Mouse (Mus musculus) forebrain, postnatal 0 days (tissue): ENCODE results near the gene 4930469K13Rik. TPM values are rescaled to one million over a fixed set of nuclear protein-coding genes. Genes with fewer than 3 reads are reported as not detected.

Experiments
- ATAC-seq: fragments of 200-750 bp; cut with Nextera tagmentation; 2 replicates; pipeline ENCODE4 v1.8.0; 2017; ENCODE audit warnings: mild to moderate bottlenecking, moderate library complexity
- DNase-seq: peaks from one replicate; pipeline ENCODE4 v3.0.0-alpha.2; 2015
- H3K27ac ChIP-seq: fragments of 300-500 bp; sonication (generic); 2 replicates; pipeline ENCODE4 v1.5.1; 2014; ENCODE audit warnings: low read depth, mild to moderate bottlenecking, antibody characterized with exemption, low read length, moderate library complexity, mixed read lengths
- H3K27me3 ChIP-seq: fragments of 300-500 bp; sonication (generic); 2 replicates; pipeline ENCODE4 v1.6.1; 2014; ENCODE audit warnings: mild to moderate bottlenecking, low read length, mixed read lengths; ENCODE audit not compliant: insufficient read depth
- H3K36me3 ChIP-seq: fragments of 300-500 bp; sonication (generic); 2 replicates; pipeline ENCODE4 v1.6.1; 2014; ENCODE audit warnings: mild to moderate bottlenecking, moderate library complexity; ENCODE audit not compliant: insufficient read depth
- H3K4me1 ChIP-seq: fragments of 300-500 bp; sonication (generic); 2 replicates; pipeline ENCODE4 v1.6.1; 2014; ENCODE audit warnings: antibody characterized with exemption; ENCODE audit not compliant: insufficient read depth
- H3K4me2 ChIP-seq: fragments of 300-500 bp; sonication (generic); 2 replicates; pipeline ENCODE4 v1.6.1; 2014; ENCODE audit warnings: low read depth, mild to moderate bottlenecking, moderate library complexity
- H3K4me3 ChIP-seq: fragments of 300-500 bp; sonication (generic); 2 replicates; pipeline ENCODE4 v1.5.1; 2014; ENCODE audit warnings: low read depth, low read length, mixed read lengths
- H3K9ac ChIP-seq: fragments of 300-500 bp; sonication (generic); 2 replicates; pipeline ENCODE4 v1.6.1; 2014; ENCODE audit warnings: mild to moderate bottlenecking
- H3K9me3 ChIP-seq: fragments of 300-500 bp; sonication (generic); 2 replicates; pipeline ENCODE4 v1.6.1; 2016; ENCODE audit warnings: low read length
- CTCF ChIP-seq: sonication (generic); IDR thresholded peaks from 2 replicates; pipeline ENCODE4 v1.5.1; 2016; ENCODE audit warnings: antibody characterized with exemption, control low read depth, low read depth
- WGBS: fragments of 180-500 bp; shearing (Covaris S2); extraction: QIAGEN DNeasy Blood & Tissue Kit; methylation state at CpG from one replicate; pipeline ENCODE4 v1.1.7; 2014; 5-methylcytosine and 5-hydroxymethylcytosine counted together
- polyA plus RNA-seq: library from polyadenylated mRNA; unstranded; fragments of >200 nt; fragmentation: Nextera tagmentation; extraction: Ambion mirVana; gene quantifications from 2 replicates; pipeline ENCODE4 v1.2.1, GENCODE M21; 2015
- total RNA-seq: library from RNA; depleted of rRNA; stranded (reverse); fragments of >200 nt; gene quantifications from 2 replicates; pipeline ENCODE4 v1.2.3, GENCODE M21; 2014

4930469K13Rik gene
- total and polyA plus RNA-seq, 2 experiments from 2014 or later = not detected

- peaks cover 31% of the 10 kb centered on the region for H3K27me3 ChIP-seq
- H3K4me3 ChIP-seq = no peak overlapping the region
- H3K4me2 ChIP-seq = no peak overlapping the region
- no peaks in the 10 kb centered on the region for H3K4me1 ChIP-seq
- no peak for TF ChIP-seq CTCF
- H3K9ac ChIP-seq = no peak overlapping the region
- no peak overlapping the region for H3K27ac ChIP-seq
- no peaks in the 10 kb centered on the region for H3K9me3 ChIP-seq
- H3K36me3 ChIP-seq = no peaks in the 10 kb centered on the region
- ATAC-seq = no peak
- WGBS = 76% methylated on average over 7 of the region's 7 CpGs
- DNase-seq = no peak
Observed at GRCm38 (mm10) chr11:34083795-34084194, 14.6 kb downstream of the 4930469K13Rik start.

GRCm38 (mm10) chr11:34079542-34080464 lies 18.6 kb downstream of the 4930469K13Rik start:
- peaks cover 27% of the 10 kb centered on the region for H3K27me3 ChIP-seq
- H3K36me3 ChIP-seq = no peaks in the 10 kb centered on the region
- WGBS = 40% methylated on average over 6 of the region's 6 CpGs
- no peak overlapping the region for H3K4me3 ChIP-seq
- H3K9me3 ChIP-seq = no peaks in the 10 kb centered on the region
- ATAC-seq = peak; percentile 32; the same call in 1 of the 2 replicates
- no peaks in the 10 kb centered on the region for H3K4me1 ChIP-seq
- no peak overlapping the region for H3K27ac ChIP-seq
- H3K9ac ChIP-seq = no peak overlapping the region
- peak; percentile 44 for DNase-seq
- no peak for TF ChIP-seq CTCF
- no peak overlapping the region for H3K4me2 ChIP-seq

GRCm38 (mm10) chr11:34078581-34078980 lies 19.8 kb downstream of the 4930469K13Rik start:
- ATAC-seq = no peak
- peaks cover 23% of the 10 kb centered on the region for H3K27me3 ChIP-seq
- no peaks in the 10 kb centered on the region for H3K9me3 ChIP-seq
- H3K4me1 ChIP-seq = no peaks in the 10 kb centered on the region
- H3K9ac ChIP-seq = no peak overlapping the region
- DNase-seq = no peak
- H3K4me3 ChIP-seq = no peak overlapping the region
- no peak overlapping the region for H3K4me2 ChIP-seq
- TF ChIP-seq CTCF = no peak
- H3K36me3 ChIP-seq = no peaks in the 10 kb centered on the region
- 90% methylated on average over 7 of the region's 7 CpGs for WGBS
- no peak overlapping the region for H3K27ac ChIP-seq

- Histone ChIP-seq H3K27ac (no peak overlapping the region), H3K4me1 (no peaks in the 10 kb centered on the region), H3K27me3 (peaks cover 19% of the 10 kb centered on the region), H3K36me3 (no peaks in the 10 kb centered on the region), H3K4me3 (no peak overlapping the region), H3K4me2 (no peak overlapping the region), H3K9ac (no peak overlapping the region), H3K9me3 (no peaks in the 10 kb centered on the region)
- ATAC-seq (no peak), DNase-seq (no peak)
- WGBS = 81% methylated on average over 2 of the region's 2 CpGs
- TF ChIP-seq CTCF = no peak
Observed at GRCm38 (mm10) chr11:34077870-34078269, 20.5 kb downstream of the 4930469K13Rik start.

GRCm38 (mm10) chr11:34073776-34074175 lies 24.6 kb downstream of the 4930469K13Rik start:
- ATAC-seq = peak; percentile 53; the same call in 1 of the 2 replicates
- Histone ChIP-seq H3K36me3 (no peaks in the 10 kb centered on the region), H3K4me1 (no peaks in the 10 kb centered on the region), H3K9ac (no peak overlapping the region), H3K9me3 (no peaks in the 10 kb centered on the region), H3K27ac (no peak overlapping the region), H3K27me3 (peaks cover 10% of the 10 kb centered on the region; the same call in 1 of the 2 replicates), H3K4me3 (no peak overlapping the region), H3K4me2 (no peak overlapping the region)
- peak; percentile 79 for TF ChIP-seq CTCF
- peak; percentile 66 for DNase-seq
- 13% methylated on average over 15 of the region's 15 CpGs for WGBS

GRCm38 (mm10) chr11:34072309-34072708 lies 26.0 kb downstream of the 4930469K13Rik start:
- Histone ChIP-seq H3K9me3 (no peaks in the 10 kb centered on the region), H3K4me2 (no peak overlapping the region), H3K4me1 (no peaks in the 10 kb centered on the region), H3K4me3 (no peak overlapping the region), H3K9ac (no peak overlapping the region), H3K36me3 (no peaks in the 10 kb centered on the region), H3K27ac (no peak overlapping the region), H3K27me3 (peaks cover 10% of the 10 kb centered on the region; the same call in 1 of the 2 replicates)
- ATAC-seq (no peak), DNase-seq (no peak)
- 72% methylated on average over 4 of the region's 4 CpGs for WGBS
- no peak for TF ChIP-seq CTCF

- no peak for TF ChIP-seq CTCF
- peaks cover 10% of the 10 kb centered on the region; the same call in 1 of the 2 replicates for H3K27me3 ChIP-seq
- no peaks in the 10 kb centered on the region for H3K4me1 ChIP-seq
- H3K36me3 ChIP-seq = no peaks in the 10 kb centered on the region
- H3K4me3 ChIP-seq = no peak overlapping the region
- no peak for ATAC-seq
- H3K4me2 ChIP-seq = no peak overlapping the region
- H3K9me3 ChIP-seq = 0 out of 2 replicates have a peak, but pooled peaks cover 4% of the 10 kb centered on the region
- DNase-seq = no peak
- no peak overlapping the region for H3K9ac ChIP-seq
- H3K27ac ChIP-seq = no peak overlapping the region
Observed at GRCm38 (mm10) chr11:34070596-34070995, 27.8 kb downstream of the 4930469K13Rik start.
